10 mouse cellular contexts compared by ENCODE assay signal in the genomic region with DNA sequence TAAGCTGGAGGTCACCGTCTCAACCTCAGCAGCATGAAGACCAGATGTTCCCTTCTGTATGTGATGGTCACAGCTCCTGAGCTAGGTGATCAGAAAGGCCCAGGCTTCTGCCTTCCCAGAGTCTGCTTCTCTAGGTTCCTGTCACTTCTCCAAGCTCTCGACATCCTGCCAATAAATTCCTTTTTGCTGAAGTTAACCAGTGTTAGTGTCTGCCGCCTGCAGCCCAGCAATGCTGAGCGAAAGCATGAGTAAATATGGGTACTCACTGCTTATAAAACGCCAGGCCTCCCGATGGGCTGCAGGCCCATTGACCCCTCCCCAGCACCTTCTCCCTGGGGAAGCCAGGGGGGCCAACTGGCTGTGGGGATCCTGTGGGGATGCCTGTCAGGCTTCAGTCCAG.
DNase-seq lines count a peak whose midpoint lies in the region; ATAC-seq lines count a peak whose summit lies in the region.
"Had no signal": no experiment of that assay in that cellular context is flagged by ENCODE, and none has a peak within 500 bp of the region (broad histone marks: within the 10 kb centered on the region; RNA-seq: fewer than 3 reads in every experiment).

No protein-coding gene starts in this region.

- peaks cover 67% of the 10 kb centered on the region for H3K4me1 ChIP-seq in forebrain, embryonic 12.5 days
- peaks cover 38% of the 10 kb centered on the region for H3K4me1 ChIP-seq in hindbrain, embryonic 16.5 days (ENCODE audit: control insufficient read depth, insufficient read depth, low read depth, low read length)

- H3K9me3 ChIP-seq in forebrain, embryonic 12.5 days, result no peaks in the 10 kb centered on the region
- no peaks in the 10 kb centered on the region for H3K9me3 ChIP-seq in hindbrain, embryonic 16.5 days (ENCODE audit: control insufficient read depth, low read length)
- H3K9me3 ChIP-seq: liver, embryonic 15.5 days had no signal

- H3K27me3 ChIP-seq in forebrain, embryonic 12.5 days, result peaks cover 4% of the 10 kb centered on the region; the same call in 1 of the 2 replicates
- H3K27me3 ChIP-seq in hindbrain, embryonic 16.5 days (replicated peaks; ENCODE audit: control insufficient read depth, insufficient read depth, low read length), result no peaks in the 10 kb centered on the region
- H3K27me3 ChIP-seq: liver, embryonic 15.5 days had no signal

- H3K9ac ChIP-seq in forebrain, embryonic 12.5 days, result no peak overlapping the region
- 0 out of 2 replicates have a peak overlapping the region, but pooled peaks have one; percentile 13 for H3K9ac ChIP-seq in hindbrain, embryonic 16.5 days (ENCODE audit: low read depth, low read length)
- H3K9ac ChIP-seq: liver, embryonic 15.5 days had no signal

- peak overlapping the region; percentile 38; the same call in 1 of the 2 replicates for H3K27ac ChIP-seq in forebrain, embryonic 12.5 days
- H3K27ac ChIP-seq in hindbrain, embryonic 16.5 days (ENCODE audit: low read depth, low read length), result no peak overlapping the region; the same call in 1 of the 2 replicates
- H3K27ac ChIP-seq: liver, embryonic 15.5 days had no signal

- intact Hi-C loops in heart, postnatal 25 days (cut with DNase I), result loop anchor here (5.0 kb wide), 2 partner anchors 148 to 233 kb away; no protein-coding TSS in a partner anchor

- peak; percentile 93 for DNase-seq in heart, adult 11 months
- DNase-seq in heart, postnatal 25 days (ENCODE audit: low spot score), result no peak
- DNase-seq in 3T3-L1 (ENCODE audit: low read depth, low spot score), result peak; percentile 64
- DNase-seq in retina, embryonic 14.5 days (ENCODE audit: low spot score), result no peak
- no peak for DNase-seq in testis, postnatal 14 days (ENCODE audit: low spot score)
- DNase-seq: adrenal gland, postnatal 36 days had no signal

- H3K4me2 ChIP-seq in forebrain, embryonic 12.5 days, result no peak overlapping the region
- no peak overlapping the region for H3K4me2 ChIP-seq in hindbrain, embryonic 16.5 days (ENCODE audit: low read length)
- H3K4me2 ChIP-seq: liver, embryonic 15.5 days had no signal

- no peak overlapping the region for H3K4me3 ChIP-seq in forebrain, embryonic 12.5 days (replicated peaks)
- no peak overlapping the region for H3K4me3 ChIP-seq in hindbrain, embryonic 16.5 days (ENCODE audit: low read length)
- H3K4me3 ChIP-seq: liver, embryonic 15.5 days had no signal

- 59% methylated on average over 6 of the region's 6 CpGs for WGBS in forebrain, embryonic 12.5 days
- 42% methylated on average over 6 of the region's 6 CpGs for WGBS in hindbrain, embryonic 16.5 days

- H3K36me3 ChIP-seq in forebrain, embryonic 12.5 days (replicated peaks), result no peaks in the 10 kb centered on the region
- no peaks in the 10 kb centered on the region for H3K36me3 ChIP-seq in hindbrain, embryonic 16.5 days (ENCODE audit: control insufficient read depth, insufficient read depth, low read length)
- H3K36me3 ChIP-seq: liver, embryonic 15.5 days had no signal

- no peak for ATAC-seq in forebrain, embryonic 12.5 days (ENCODE audit: low FRiP score)
- ATAC-seq in hindbrain, embryonic 16.5 days, result no peak
- no peak for ATAC-seq in monocyte, adult 5-6 weeks (replicated peaks; ENCODE audit: insufficient number of reproducible peaks, low FRiP score, low TSS enrichment, poor library complexity, severe bottlenecking)

Comparison
In these comparisons a context has a peak if more than half of its experiments do, and no peak if none do; other contexts are left out.
1. DNase-seq: peak in heart, adult 11 months (single experiment) and 3T3-L1 (single experiment); none in heart, postnatal 25 days (single experiment), retina, embryonic 14.5 days (single experiment) and testis, postnatal 14 days (single experiment).